Mouse (Mus musculus) stomach, postnatal 0 days (tissue): Measurements from ENCODE around the gene Ttn.
"Not testable (repeated sequence)": the region's sequence is repeated elsewhere in the genome, so short reads cannot be mapped to it uniquely, and the experiment has no call there.

Experiments used
- CTCF ChIP-seq: IDR thresholded peaks from 2 replicates; pipeline ENCODE4 v1.5.1; 2016; ENCODE audit warnings: antibody characterized with exemption, low read depth, mild to moderate bottlenecking, moderate library complexity
- EP300 ChIP-seq: optimal IDR thresholded peaks from 2 replicates; pipeline ENCODE3; 2016; ENCODE audit warnings: antibody characterized with exemption

DNA sequence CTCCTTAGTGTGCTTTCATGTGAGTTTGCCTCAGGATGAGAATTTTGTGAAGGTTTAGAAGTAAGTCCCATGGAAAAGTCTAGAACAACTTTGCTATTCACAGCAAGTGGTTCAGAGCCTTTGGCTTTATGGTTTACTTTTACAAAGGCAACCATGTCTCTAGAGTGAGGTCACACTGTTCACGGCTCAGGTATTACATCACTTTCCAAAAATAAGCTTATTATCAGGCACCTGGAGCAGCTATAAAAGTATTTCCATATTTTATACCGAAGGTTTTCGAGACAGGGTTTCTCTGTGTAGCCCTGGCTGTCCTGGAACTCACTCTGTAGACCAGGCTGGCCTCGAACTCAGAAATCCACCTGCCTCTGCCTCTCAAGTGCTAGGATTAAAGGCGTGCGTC, 31.1 kb upstream of the Ttn start:
- TF ChIP-seq CTCF, EP300: not testable (repeated sequence)
